Mouse (Mus musculus) gastrocnemius, adult 2 months (tissue): ENCODE results near the gene Pcsk6. TPM values are rescaled to one million over a fixed set of nuclear protein-coding genes. Genes with fewer than 3 reads are reported as not detected.

ENCODE experiments used
- DNase-seq: peaks from one replicate; pipeline ENCODE4 v3.0.0; 2022
- H3K27ac ChIP-seq: fragments of 200-600 bp; 2 replicates; pipeline ENCODE4 v1.8.1; 2022; ENCODE audit warnings: mild to moderate bottlenecking
- H3K4me3 ChIP-seq: fragments of 200-600 bp; 2 replicates; pipeline ENCODE4 v1.8.1; 2022; ENCODE audit warnings: mild to moderate bottlenecking, moderate library complexity
- CTCF ChIP-seq: fragments of 200-600 bp; IDR thresholded peaks from 2 replicates; pipeline ENCODE4 v1.8.1; 2022; ENCODE audit warnings: antibody characterized with exemption, mild to moderate bottlenecking, moderate library complexity
- intact Hi-C: fragments of 180-260 bp; cut with DNase I; formaldehyde crosslinking; loops from one replicate; pipeline ENCODE4 v1.15.1; 2025
- total RNA-seq, 2 experiments: library from RNA; stranded (reverse); gene quantifications; 2 replicates each; pipeline ENCODE4 v1.2.3; 2021

Gene Pcsk6
- total RNA-seq, 2 experiments from 2014 or later, result 17.7 to 20.8 TPM

DNA sequence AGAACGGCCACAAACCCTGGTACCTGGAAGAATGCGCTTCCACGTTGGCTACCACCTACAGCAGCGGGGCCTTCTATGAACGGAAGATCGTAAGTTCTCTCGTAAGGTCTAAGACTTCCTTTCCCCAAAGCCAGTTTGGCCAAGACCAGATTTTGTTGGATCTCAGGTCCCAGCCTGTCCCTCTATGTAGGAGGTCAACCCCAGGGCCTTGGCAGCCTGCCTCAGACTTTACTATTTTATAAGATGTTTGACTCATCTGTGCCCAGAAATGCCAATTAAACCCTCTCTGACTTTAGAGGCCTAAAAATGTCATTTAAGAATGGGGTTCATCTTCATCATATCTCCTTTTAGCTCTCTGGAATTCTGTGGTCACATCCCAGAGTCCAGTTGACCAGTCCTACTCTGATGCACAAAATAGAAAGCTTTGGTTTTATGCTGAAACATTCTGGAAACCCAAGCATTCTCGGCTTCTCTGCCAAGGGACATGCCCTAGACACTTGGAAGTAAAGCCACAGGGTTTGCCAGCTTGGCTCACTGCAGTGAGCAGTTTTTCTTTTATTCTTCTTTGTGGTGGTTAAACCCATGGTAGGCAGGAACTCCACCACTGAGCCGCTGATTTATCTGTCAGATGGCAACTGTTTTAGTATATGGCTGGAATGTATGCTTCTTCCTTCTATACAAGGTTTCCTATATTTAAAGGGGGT lies 97.8 kb downstream of the Pcsk6 start:
- Histone ChIP-seq H3K27ac (no peak overlapping the region), H3K4me3 (no peak overlapping the region)
- intact Hi-C loops, result no loop called here
- no peak for TF ChIP-seq CTCF
- no peak for DNase-seq

- Histone ChIP-seq H3K4me3 (no peak overlapping the region), H3K27ac (no peak overlapping the region)
- intact Hi-C loops, result no loop called here
- no peak for TF ChIP-seq CTCF
- no peak for DNase-seq
Observed at GRCm38 (mm10) chr7:65962611-65963010, 101.1 kb downstream of the Pcsk6 start.

DNA sequence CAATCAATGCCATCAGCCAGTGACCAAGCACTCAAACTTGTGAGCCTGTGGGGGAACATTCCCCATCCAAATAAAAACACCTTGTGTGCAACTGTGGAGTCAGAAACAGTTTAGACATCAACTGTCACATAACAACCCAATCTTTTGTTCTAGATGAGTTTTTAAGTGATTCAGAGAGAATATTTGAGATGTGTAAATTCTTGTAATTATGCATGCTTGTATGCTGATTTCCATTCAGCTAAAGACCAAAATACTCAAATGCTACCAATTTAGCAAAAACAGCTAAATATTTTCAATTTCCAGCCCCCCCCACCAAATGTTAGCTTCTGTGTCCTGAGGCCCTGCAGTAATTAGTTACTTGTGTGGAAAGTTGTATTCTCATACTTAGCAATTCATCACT lies 102.9 kb downstream of the Pcsk6 start:
- DNase-seq, result no peak
- Histone ChIP-seq H3K27ac (no peak overlapping the region), H3K4me3 (no peak overlapping the region)
- intact Hi-C loops, result no loop called here
- TF ChIP-seq CTCF, result no peak

- TF ChIP-seq CTCF, result no peak
- Histone ChIP-seq H3K4me3 (no peak overlapping the region), H3K27ac (no peak overlapping the region)
- DNase-seq, result no peak
- intact Hi-C loops, result no loop called here
Observed at GRCm38 (mm10) chr7:65971301-65971700, 109.8 kb downstream of the Pcsk6 start.

DNA sequence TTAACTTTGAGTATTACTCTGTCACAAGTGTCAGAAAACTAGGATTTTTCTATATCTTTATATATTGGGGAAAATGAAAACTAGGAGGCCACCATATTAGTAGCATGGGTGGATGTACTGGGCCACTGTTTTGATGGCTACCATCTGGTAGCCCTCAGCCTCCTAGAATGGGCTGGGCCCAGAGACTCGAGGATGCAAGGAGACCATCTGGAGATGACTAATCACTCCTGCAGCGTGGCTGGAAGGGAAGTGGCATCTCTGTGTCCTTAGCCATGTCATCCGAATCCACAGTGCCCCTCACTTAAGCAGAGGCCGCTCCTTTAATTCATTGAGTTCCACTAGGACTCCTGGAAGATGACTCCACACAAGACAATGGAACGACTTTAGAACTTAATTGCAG lies 115.8 kb downstream of the Pcsk6 start:
- no peak for DNase-seq
- Histone ChIP-seq H3K4me3 (no peak overlapping the region), H3K27ac (no peak overlapping the region)
- intact Hi-C loops, result no loop called here
- no peak for TF ChIP-seq CTCF

DNA sequence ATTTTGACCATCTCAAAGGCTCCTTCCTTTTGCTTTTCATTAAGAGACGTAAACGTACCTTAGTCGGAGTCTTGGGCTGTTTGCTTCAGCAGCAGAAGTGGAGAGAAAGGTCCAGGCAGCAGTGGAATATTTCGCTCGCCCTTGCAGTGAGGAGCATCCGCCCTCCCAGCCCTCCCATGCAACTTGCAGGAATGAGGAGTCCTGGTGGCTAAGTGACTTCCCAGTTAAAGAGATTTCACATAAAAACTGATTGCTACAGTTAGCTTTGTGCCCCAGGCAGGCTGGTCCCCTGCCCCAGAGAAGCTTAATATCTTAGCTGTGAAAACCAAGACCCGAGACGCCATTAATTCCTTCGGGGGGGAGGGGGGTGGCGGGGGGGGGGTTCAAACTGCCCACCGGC lies 116.4 kb downstream of the Pcsk6 start:
- DNase-seq, result no peak
- intact Hi-C loops, result no loop called here
- TF ChIP-seq CTCF, result no peak
- Histone ChIP-seq H3K27ac (peak overlapping the region; percentile 35; the same call in 1 of the 2 replicates), H3K4me3 (no peak overlapping the region)

DNA sequence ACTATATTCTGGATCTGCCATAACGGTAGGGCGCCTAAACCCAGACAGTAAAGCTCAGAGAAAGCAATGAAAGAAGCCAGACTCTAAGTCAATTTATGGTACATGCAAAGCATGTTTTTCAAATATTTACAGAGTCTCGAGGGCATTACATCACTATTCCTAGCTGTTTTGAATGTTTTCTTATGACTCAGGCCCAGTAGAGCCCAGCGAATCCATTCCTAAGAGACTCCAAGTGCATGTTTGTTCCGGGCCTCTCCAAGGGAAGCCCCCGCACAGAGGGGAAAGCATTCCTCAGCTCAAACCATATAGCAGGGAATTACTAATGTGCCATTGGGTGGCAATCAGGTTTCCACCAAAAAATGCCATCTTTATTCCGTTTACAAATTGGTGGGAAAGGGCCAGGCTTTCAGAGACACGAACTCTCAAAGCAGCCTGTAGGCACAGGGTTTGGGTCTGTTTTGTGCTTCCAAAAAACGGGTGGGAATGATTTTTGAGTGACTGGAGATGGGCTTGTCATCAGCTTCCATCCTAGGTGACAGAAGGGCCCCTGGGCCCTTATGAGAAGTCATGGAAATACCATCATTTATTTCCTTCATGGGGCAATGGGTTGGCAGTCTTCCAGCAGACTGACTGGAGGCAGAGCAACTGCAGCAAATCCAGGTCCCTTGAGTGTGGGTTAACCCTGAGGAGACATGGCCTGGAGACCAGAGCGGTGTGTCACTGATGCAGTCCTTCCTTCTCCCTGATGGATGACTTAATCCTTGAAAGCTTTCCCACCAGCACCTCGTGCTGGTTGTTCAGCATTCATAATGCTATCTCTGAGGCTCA lies 117.7 kb downstream of the Pcsk6 start:
- peak; percentile 31 for DNase-seq
- no peak for TF ChIP-seq CTCF
- Histone ChIP-seq H3K27ac (peak overlapping the region; percentile 63), H3K4me3 (no peak overlapping the region)
- intact Hi-C loops, result no loop called here

- Histone ChIP-seq H3K4me3 (no peak overlapping the region), H3K27ac (peak overlapping the region; percentile 63; the same call in 1 of the 2 replicates)
- no peak for TF ChIP-seq CTCF
- no peak for DNase-seq
- intact Hi-C loops, result no loop called here
Observed at GRCm38 (mm10) chr7:65980000-65980399, 118.5 kb downstream of the Pcsk6 start.

DNA sequence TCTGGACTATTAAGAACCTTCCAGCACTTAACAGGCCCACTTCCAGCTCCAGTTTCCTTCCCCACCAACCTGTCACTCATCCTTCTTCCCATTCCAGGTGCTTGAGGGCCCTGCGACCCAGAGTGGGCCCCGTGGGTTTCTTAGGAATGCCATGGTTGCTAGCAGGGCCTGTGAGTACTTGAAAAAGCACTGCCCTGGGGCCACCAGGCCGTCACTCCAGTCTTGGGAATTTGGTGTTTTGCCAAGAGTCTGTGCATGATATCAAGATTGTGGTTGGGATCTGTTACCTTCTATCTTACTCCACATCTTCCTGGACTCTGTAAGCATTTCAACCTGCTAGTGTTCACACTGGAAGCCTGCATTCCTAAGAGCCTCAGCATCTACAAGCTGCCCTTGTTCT lies 120.5 kb downstream of the Pcsk6 start:
- no peak for TF ChIP-seq CTCF
- H3K4me3 ChIP-seq, result no peak overlapping the region
- intact Hi-C loops, result no loop called here
- H3K27ac ChIP-seq, result no peak overlapping the region
- no peak for DNase-seq

DNA sequence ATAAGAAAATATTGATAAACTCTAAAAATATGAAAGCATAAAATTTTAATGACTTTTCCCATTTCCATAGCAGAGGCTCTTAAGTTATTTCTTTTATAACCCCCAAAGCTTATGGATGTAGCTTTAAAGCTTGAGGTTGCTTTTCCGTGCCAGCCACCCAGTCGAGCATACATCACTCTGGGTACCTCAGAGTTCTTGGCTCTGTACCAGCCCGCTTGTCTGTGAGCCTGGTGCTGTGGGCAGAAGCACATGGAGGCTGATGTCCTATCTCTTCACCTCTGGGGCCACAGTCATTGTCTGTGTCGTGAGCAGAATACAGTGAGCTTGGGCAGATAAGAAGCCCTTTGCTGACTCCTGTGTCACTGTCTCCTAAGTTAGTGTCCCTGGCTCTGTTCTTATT lies 126.7 kb downstream of the Pcsk6 start:
- no peak overlapping the region for H3K27ac ChIP-seq
- no peak for DNase-seq
- H3K4me3 ChIP-seq, result no peak overlapping the region
- intact Hi-C loops, result no loop called here
- TF ChIP-seq CTCF, result no peak

GRCm38 (mm10) chr7:65988709-65989108 lies 127.2 kb downstream of the Pcsk6 start:
- intact Hi-C loops, result no loop called here
- no peak for DNase-seq
- no peak overlapping the region for H3K4me3 ChIP-seq
- no peak for TF ChIP-seq CTCF
- H3K27ac ChIP-seq, result no peak overlapping the region

DNA sequence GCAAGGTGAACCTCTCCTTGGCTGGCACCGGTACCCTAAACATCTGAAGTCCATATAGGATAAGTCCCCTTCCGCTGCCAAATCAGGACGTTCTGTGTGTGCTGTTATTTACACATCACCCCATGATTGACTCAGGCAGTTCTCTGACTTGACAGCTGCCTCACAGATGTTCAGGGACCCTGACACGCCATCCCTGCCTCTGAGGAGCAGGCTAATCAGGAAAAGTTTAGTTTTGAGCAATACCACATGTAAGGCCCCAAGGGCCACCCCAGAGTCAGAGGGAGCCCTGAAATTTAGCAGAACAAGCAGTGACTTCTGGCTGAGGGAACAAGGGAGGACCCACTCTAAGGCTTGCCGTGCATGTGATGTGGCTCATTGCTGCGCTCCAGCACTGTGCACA lies 130.8 kb downstream of the Pcsk6 start:
- no peak overlapping the region for H3K27ac ChIP-seq
- TF ChIP-seq CTCF, result no peak
- no peak for DNase-seq
- H3K4me3 ChIP-seq, result no peak overlapping the region
- intact Hi-C loops, result no loop called here

GRCm38 (mm10) chr7:65993410-65993809 lies 131.9 kb downstream of the Pcsk6 start:
- intact Hi-C loops, result no loop called here
- H3K27ac ChIP-seq, result no peak overlapping the region
- no peak for TF ChIP-seq CTCF
- H3K4me3 ChIP-seq, result no peak overlapping the region
- no peak for DNase-seq
